Mouse (Mus musculus) testis, postnatal 14 days (tissue): ENCODE measurements at regions not wholly inside any gene's neighbourhood (a gene's known extent, or its start where the extent isn't known, plus 50 kb on each side); places are given as distances from the start of the nearest gene placed in this dataset.
"Not testable (repeated sequence)": the region's sequence is repeated elsewhere in the genome, so short reads cannot be mapped to it uniquely, and the experiment has no call there.

Source experiments
- DNase-seq: peaks from one replicate; pipeline ENCODE4 v3.0.0; 2021; ENCODE audit warnings: low spot score

DNA sequence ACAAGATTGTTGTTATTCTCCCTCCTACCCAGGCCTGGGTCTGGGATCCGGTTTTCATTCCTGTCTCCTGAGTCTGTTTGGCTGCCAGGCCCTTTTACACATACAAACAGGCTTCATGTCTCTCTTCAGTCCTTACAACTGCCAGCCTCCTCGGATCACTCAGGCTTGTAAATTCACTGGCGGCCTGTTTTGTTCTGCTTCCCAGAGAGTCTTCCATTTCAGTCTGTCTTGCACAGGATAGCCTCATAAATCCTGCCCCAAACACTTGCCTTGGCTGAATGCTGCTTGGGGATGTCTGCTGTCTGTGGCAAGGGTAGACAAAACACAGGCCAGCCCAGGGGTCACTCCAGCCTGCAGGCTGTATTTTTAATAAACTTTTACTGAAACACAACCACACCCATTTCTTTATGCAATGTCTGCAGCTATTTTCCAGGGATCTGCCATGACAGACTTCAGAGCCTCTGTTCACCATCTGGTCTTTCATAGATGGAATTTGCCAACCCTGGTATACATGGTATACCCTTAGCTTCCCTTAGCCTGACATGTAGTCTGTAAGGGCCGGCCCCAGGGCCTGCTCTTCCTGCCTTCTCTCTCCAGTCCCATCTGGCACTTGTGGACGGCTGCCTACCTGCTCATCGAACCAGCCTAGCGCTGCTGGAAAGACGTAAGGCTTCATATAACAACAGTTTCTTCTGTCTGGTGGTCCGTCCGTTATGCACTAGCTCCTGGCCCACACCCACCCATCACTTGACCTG lies 149.0 kb upstream of the Mocs1 start:
- no peak for DNase-seq

DNA sequence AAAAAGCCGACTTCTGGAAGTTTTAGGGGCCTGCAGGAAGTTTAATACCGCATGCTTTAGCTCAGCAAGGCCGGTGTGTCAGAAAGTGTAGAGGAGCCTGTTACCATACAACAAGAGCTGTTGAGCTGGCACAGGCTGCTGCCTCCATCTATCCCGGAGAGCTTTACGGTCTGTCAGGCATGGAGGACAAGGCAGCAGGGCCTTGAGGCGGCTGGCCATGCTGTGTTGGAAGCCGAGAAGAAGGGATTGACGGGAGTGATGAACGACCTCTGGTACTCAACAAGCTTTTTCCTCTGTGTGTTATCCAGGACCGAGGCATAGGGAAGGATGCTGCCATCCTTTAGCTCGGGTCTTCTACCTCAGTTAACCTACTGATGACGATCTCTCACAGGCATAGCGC lies 146.8 kb upstream of the Mocs1 start:
- DNase-seq, result no peak

DNA sequence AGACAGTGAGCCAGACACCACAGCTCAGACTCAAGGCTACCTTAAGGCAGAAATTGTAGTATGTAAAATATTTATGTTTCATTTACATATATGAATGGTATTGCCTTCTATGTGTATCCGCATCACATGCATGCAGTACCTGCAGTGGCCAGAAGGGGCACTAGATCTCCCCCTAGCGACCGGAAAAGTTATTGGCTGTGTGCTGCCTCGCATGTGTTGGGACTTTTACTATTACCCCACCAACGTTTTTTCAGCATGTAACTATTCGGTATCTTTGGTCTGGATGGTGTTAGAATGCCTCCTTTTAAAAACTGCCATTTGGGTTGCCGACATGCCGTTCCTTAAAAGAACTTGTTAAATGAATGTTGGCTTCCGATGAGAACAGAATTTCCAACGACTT lies 145.7 kb upstream of the Mocs1 start:
- DNase-seq, result peak; percentile 53

DNA sequence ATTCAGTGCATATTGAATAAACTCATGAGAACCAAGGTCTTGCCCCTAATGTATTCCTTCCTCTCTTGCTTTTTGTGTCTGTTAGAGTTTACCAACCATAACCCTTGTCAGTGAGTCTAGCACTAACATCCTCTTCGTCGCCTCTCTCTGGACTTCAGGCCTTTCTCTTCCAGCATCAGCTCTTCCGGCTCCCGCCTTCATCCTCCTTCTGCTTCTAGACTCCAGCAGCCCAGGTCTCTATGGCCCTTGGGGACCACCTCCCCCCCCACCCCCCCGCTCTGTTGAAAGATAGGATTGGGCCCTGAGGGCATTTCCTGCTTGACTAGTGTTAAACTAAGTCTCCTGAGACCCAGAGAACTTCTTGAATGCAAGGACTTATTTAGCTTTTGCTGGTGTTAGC lies 144.7 kb upstream of the Mocs1 start:
- DNase-seq, result no peak

DNA sequence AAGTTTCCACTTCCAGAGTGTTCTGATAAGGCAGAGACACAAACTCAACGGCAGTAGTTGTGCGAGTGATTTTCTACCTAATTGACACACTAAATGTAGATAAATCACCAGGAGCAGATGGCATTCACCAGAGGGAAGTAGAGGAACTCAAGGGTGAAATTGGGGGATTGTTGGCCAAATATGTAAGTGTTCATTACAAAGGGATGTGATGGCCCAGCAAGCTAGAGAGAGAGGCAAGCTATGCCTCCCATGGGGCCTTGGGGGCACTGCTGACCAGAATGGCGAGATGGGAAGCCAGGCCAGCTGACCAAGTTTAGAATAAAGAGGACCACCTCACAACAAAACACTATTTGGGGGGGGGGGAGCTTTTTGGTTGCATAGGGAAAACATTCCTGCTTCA lies 136.5 kb upstream of the Mocs1 start:
- DNase-seq, result no peak

DNA sequence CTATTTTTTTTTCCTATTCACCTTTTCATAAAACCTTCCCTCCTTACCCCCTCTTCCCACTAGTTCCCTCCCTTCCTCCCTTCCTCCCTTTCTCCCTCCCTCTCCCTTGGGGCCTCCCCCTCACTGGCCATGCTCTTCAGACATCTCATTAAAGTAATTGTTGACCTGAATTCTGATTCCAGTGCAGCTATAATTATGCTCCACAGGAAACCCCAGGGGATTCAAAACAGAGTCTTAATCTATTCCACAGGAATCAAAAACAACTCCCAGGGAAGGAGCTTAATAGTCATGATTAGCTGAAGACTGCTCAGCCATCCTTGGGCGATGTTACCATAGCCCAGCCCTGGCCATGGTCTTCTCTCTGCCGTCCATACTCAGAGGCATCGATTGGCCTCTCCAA lies 123.7 kb upstream of the Mocs1 start:
- no peak for DNase-seq

DNA sequence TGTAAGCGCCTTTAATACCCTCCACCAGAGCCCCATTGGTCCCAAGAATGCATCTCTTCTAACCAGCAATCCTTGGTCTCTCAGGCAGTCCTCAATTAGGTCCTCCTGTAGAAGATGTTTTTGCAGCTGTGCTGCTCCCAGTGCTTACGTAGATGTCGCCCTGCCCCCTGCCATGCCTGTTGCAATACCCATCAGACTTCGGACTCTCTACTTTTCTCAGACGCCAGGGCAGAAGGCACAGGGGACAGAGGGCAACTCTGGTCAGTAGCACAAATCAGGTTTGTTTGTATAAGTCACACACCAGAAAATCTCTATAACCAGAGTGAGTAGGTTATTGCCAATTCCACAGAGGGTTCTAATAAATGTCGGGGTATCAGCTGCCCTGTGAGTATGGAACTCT lies 123.0 kb upstream of the Mocs1 start:
- DNase-seq, result no peak

DNA sequence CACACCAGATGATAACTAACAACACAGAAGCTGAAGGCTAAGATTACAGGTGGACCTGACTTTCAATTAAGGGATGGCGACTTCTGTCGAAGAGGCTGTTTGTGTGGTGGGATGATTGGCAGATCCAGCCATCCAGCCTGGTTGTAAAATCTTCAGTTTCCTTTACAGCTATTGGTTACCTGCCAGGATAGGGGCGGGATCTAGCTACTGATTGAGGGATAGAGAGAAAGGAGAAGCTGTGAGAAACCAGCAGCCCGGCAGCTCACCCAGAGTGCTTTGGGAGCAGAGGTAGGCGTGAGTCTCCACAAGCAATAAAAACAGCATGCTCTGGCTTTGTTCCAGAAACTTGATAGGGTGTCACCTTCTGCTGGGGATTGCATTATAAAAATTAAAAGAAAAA lies 119.1 kb upstream of the Mocs1 start:
- DNase-seq, result peak; percentile 86

DNA sequence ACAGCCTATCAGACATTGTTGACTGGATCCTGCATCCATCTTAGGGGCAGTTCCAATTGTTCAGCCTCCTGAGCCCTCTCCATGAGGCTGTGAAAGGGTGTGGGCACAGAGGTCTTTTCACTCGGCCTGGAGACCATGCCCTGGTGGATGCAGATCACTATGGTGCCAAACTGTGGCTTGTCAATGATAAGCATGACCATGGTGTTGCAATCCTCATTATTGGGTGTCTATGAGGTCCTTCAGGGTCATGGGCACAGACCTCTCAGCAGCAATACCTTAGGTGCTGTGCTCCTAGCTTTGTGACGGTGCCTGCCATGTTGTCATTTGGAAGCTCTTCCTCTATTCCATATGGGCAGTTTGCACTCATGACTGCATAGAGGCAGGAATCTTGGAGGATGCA lies 114.0 kb upstream of the Mocs1 start:
- no peak for DNase-seq

DNA sequence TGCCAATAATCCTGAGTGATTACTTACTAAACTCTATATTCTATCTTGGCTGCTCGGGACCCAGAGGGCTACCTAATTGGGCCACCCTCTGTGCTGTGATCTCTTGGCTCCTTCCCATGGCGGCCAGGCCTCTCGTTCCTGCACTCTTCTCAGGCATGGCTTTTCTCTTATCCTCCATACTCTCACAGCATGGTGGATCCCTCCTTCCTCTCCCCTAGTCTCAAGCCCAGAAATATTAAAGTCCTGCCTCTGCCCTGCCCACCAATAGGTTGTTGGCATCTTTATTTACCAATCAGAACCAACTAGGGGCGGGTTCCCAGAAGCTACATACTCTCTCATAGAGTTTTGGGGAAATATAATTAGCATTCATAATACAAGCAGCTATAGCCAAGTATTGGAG lies 100.6 kb upstream of the Mocs1 start:
- DNase-seq, result no peak

DNA sequence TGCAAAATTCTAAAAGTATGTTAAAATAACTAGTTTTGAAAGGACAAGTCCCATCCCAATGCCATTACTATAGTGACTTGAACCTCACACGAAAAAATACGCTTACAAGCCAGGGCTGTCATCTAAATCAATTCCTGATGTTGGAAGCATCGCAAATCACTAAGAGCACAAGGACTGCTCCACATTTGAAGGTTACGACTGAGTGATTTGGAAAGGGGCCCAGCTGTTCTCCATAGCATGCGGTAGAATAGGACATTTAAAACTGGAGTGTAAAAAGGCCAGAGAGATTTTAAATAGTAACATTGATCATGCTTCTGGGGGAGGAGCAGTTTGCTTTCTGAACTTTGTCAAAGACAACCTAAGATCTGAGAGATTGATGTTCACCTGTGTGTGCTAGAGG lies 92.8 kb upstream of the Mocs1 start:
- no peak for DNase-seq

DNA sequence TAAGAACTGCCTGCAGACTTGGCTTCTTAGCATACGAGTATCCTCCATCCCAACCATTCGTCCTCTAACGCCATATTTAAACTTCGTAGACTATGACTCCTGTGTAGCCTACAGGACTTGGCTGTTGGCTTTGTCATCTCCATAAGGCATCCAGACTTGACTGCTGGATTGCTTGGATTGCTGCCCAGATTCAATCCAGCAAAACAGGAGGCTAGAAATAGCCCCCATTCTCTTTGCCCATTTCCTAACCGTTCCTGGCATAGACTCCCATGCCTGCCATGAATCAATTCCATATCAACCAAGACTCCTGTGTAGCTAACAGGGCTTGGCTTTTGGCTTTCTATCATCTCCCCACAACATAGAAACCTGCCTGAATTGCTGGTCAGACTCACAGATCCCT lies 90.3 kb upstream of the Mocs1 start:
- DNase-seq, result no peak

DNA sequence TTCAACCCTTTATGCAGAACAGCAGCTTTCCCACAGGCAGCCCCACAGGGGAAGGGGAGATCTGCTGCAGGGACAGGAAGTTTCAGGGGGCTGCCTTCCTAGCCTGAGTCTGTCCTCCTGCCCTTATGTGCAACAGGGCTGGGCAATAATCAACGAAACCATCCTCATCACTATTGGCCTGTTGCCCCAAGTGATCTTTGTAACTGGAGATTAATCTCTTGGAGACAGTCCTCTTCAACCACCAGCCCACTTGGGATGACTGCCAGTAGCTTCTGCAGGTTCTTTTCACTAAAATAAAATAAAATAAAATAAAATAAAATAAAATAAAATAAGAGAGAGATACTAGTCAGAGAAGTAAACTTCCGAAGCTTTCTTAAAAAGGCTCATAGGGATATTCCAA lies 85.5 kb upstream of the Mocs1 start:
- DNase-seq, result no peak

DNA sequence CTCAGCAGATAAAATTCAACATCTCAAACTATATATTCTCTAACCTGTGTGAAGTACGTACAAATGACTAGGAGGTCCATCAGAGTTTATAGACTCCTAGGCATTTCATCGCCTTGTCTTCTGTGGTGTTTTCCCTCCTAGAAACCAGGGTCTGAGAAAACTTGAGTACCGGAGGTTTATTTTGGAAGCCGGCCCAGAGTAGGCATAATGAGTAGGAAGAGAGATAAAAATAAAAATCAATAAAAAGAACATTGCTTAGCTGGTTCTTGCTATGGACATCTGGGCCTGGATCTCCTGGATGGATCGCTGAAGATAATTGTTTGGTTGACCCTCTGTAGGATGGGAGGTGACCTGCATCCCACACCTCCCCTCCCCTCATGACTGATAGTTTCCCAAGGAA lies 81.5 kb upstream of the Mocs1 start:
- no peak for DNase-seq

DNA sequence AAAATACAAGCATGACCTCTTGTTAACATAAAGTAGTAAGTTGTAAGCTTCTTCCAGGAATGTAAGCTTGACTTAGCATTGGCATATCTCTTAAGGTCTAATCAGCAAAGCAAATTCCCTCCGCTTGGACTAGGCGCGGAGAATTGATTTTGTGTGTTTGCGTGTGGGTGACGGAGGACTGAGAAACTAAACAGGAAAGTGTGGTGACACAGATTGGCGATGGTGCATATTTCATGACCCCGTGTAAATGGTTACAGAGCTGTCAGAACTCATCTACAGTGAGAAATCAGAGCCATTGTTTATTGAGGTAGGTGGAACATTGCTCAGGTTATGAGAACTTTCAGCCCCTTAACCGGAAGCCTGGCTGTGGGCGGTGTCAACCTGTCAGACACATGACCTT lies 78.8 kb upstream of the Mocs1 start:
- no peak for DNase-seq

DNA sequence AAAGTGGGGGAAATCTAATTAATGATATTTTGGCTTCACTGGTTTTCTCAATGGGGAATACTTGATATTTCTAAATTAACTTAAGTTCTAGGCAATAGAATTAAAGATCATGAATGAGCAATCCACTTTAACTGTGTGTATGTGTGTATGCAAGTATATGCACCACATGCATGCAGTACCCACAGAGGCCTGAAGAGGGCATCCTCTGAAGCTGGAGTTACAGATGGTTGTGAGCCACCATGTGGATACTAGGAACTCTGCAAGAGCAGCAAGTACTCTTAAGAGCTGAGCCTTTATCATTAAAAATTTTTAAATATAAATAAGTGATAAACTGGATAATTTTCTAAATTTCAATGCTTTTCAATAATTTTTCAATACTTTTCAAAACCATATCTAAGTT lies 69.0 kb upstream of the Mocs1 start:
- peak; percentile 25 for DNase-seq

DNA sequence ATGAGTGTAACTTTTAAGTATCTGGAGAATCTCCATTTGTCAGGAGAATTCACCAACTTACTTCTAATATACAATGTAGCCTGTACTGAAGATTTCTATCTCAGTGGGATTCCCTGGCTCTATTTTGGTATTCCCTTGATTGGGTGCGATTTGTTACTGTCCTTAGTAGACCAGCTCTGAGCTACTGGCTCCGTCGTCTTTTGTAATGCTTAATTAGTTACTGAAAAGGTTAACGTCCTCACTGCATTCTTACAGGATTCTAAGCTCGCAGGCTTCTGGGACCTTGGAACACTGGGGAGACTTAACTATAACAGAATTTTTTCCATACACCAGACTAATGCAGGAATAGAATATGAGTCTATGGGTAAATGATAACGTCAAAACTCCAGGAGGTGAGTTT lies 67.9 kb upstream of the Mocs1 start:
- not testable (repeated sequence) for DNase-seq

DNA sequence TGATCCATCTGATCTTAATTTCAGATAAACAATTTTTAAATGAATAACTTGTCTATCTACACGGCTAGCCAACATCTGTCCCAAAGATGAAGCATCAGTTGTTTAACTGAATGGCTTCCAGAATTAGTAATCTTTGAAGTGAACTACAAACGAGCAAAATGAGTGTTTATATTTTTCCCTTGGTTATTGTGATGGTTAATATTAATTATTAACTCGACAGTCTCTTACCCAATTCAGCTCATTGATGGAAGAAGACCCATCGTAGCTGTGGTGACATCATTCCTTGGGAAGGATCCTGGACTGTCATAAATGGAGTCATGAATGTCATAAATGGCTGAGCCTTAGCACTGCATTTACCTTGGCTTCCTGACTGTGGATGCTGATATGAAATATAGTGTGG lies 60.4 kb upstream of the Mocs1 start:
- DNase-seq, result no peak

DNA sequence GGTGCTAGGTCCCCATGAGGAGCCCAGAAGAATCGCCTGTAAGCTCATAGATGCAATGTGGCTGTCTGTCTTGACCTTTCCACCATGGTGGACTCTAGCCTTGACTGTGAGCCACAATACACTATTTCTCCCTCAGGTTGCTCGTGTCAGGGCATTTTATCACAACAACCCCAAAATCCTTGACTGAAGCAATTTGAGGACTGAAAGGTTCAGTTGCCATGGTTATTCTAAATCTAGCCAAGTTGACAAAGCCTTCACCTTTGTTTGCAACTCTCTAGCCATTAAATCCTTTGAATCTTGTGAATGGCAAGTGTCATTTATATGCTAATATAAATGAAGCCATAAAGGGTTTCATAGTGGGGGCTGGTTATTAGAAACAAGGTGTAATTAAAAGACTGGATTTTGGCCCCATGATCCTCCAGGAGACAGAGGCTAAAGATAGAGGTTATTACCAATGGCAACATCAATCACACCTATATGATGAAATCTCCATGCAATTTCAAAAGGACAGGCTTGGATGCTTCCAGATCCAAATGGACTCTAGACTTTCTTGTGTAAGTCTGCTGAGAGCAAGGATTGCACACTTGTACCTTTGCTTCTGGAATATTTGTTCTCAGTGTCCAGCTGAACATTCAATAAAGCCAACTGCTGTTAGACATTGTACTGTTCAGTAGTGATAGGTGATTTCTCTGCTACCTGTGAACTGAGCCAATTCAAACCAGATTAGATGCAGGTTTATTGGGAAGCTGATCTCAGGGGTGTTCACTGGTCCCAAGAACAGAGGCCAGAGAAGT lies 59.5 kb upstream of the Mocs1 start:
- DNase-seq, result no peak

DNA sequence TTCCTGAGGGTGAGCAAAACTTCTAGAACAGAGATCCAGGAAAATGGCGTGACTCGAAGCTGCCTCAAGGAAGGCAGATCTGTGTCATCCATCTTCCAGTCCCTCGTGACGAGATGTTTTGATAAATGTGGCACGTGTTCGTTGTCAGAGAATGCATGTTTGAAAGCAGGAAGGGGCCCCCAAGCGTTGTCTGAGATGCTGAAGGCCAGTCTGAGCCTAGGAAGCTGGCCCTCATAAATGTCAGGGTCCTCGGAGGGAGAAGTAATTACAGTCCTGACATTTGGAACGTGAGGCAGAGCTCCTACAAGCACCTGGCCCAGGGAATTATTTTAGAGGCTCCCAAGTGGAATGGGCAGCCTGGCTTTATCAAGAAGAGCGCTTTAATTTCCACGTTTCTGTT lies 50.5 kb upstream of the Mocs1 start:
- DNase-seq, result no peak
